Mouse (Mus musculus): ENCODE measurements around the gene Ddo. TPM values are rescaled to one million over a fixed set of nuclear protein-coding genes. Genes with fewer than 3 reads are reported as not detected.

Gene Ddo
- polyA plus RNA-seq (2014; fragmentation: Illumina TruSeq; extraction: RNeasy Lipid Tissue Mini Kit (QIAGEN cat#74804); ENCODE audit: low replicate concordance), result 2.0 TPM

GRCm38 (mm10) chr10:40629656-40630311 lies at the start of gene Ddo:
Ddo (plus strand) TSS chr10:40630011.

GRCm38 (mm10) chr10:40683092-40683867 lies 53.5 kb downstream of the Ddo start, which contains the start of gene Mettl24:
Mettl24 (plus strand) TSS chr10:40683282.

Other genes with a start within 250 kb of the Ddo start
- not detected for gene Slc22a16, start 59.7 kb upstream of the Ddo start, polyA plus RNA-seq (2014; fragmentation: Illumina TruSeq; extraction: RNeasy Lipid Tissue Mini Kit (QIAGEN cat#74804); ENCODE audit: low replicate concordance)
- not detected for gene Mettl24, start 53.3 kb downstream of the Ddo start, polyA plus RNA-seq (2014; fragmentation: Illumina TruSeq; extraction: RNeasy Lipid Tissue Mini Kit (QIAGEN cat#74804); ENCODE audit: low replicate concordance)